Mouse (Mus musculus): Measurements from ENCODE around the gene Pan3. TPM values are rescaled to one million over a fixed set of nuclear protein-coding genes. Genes with fewer than 3 reads are reported as not detected.
A peak's percentile ranks its signal among the peaks of the same experiment; 100 is the strongest.

The Pan3 gene
- polyA plus RNA-seq, 1 experiment: 97.4 TPM

DNA sequence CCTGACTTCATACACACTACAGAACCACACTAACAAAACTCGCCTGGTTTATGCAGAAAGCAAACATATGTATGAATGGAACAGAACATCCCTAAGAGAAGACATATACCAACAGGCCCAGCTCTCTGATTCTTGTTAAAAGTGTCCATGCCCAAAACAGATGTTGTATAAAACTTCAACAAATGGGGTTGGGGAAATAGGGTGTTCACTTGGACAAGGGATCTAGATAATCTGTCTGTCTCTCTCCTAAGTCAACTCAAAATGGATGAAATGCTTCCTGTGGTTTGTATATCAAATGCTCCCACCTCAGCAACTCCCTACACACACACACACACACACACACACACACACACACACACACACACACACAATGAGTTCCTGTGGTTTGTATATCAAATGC is 12.0 kb upstream of the Pan3 start:
- DNase-seq: no peak
- H3K27ac ChIP-seq (ENCODE audit: insufficient read depth, low read length): no peak overlapping the region
- H3K4me3 ChIP-seq (replicated peaks; ENCODE audit: insufficient read depth, low read depth, low read length): no peak overlapping the region
- H3K4me1 ChIP-seq (ENCODE audit: control insufficient read depth, insufficient read depth, low read length): no peaks in the 10 kb centered on the region
- WGBS: 96% methylated on average over 1 of the region's 1 CpGs
- TF ChIP-seq CTCF (IDR thresholded peaks at IDR 0.05; ENCODE audit: borderline replicate concordance, insufficient read depth, low read depth, low read length) (no peak), POLR2A (IDR thresholded peaks at IDR 0.05; ENCODE audit: borderline replicate concordance, insufficient read depth, low read length) (no peak)
- no peaks in the 10 kb centered on the region for H3K27me3 ChIP-seq (ENCODE audit: control insufficient read depth, insufficient read depth, low read length)

DNA sequence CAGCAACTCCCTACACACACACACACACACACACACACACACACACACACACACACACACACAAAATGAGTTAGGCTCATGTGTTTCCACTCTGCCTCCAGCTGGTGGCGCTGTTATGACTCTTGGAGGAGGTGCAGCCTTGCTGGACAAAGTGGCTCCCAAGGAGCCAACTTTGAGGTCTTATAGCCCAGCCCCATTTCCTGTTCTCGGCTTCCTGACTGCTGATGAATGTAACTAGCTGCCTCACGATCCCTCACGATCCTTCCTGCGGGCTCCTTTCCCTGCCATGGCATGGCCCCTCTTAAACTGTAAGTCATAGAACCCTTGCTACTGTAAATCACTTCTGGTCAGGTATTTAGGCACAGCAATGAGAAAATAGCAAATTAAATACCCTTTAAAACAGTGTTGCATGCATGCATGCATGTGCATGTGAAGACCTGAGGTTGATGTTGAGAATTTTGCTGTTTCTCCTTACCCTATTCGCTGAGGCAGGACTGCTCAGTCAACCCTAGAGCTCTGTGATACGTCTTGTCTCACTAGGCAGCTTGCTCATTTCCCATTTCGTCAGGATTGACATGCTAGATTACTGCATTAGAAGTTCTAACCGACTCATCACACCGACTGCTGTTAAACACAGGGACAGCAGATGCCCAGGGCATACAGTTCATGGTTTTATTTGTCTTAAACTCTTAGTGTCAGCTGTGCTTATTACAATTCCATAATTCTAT is 11.4 kb upstream of the Pan3 start:
- 55% methylated on average over 10 of the region's 10 CpGs for WGBS
- no peaks in the 10 kb centered on the region for H3K27me3 ChIP-seq (ENCODE audit: control insufficient read depth, insufficient read depth, low read length)
- H3K4me1 ChIP-seq (ENCODE audit: control insufficient read depth, insufficient read depth, low read length): no peaks in the 10 kb centered on the region
- H3K27ac ChIP-seq (ENCODE audit: insufficient read depth, low read length): no peak overlapping the region
- no peak overlapping the region for H3K4me3 ChIP-seq (replicated peaks; ENCODE audit: insufficient read depth, low read depth, low read length)
- TF ChIP-seq CTCF (IDR thresholded peaks at IDR 0.05; ENCODE audit: borderline replicate concordance, insufficient read depth, low read depth, low read length) (peak; percentile 52; the same call in 1 of the 2 replicates), POLR2A (IDR thresholded peaks at IDR 0.05; ENCODE audit: borderline replicate concordance, insufficient read depth, low read length) (no peak)
- DNase-seq: no peak

DNA sequence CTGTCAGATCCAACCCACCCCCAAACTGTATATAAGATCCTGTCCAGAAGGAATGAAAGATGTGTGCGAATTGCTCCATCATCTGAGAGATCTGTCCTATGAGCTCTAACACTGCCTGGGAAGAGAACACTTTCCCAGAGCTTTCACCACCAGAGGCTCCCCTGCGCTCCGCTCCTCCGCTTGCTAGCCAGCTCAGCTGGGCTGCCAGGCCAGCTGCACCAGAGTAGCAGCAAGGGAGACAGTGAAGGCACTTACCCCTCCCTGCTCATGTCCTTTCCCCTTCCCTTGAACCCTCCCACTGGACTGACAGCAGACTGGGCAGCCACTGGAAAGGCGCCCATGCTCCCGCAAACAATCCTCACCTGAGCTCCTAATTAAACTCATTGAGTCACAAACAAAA is 6.3 kb upstream of the Pan3 start:
- Histone ChIP-seq H3K4me3 (replicated peaks; ENCODE audit: insufficient read depth, low read depth, low read length) (no peak overlapping the region), H3K27ac (ENCODE audit: insufficient read depth, low read length) (no peak overlapping the region), H3K27me3 (ENCODE audit: control insufficient read depth, insufficient read depth, low read length) (no peaks in the 10 kb centered on the region), H3K4me1 (ENCODE audit: control insufficient read depth, insufficient read depth, low read length) (peaks cover 21% of the 10 kb centered on the region; the same call in 1 of the 2 replicates)
- TF ChIP-seq POLR2A (IDR thresholded peaks at IDR 0.05; ENCODE audit: borderline replicate concordance, insufficient read depth, low read length): no peak
- no peak for TF ChIP-seq CTCF (IDR thresholded peaks at IDR 0.05; ENCODE audit: borderline replicate concordance, insufficient read depth, low read depth, low read length)
- DNase-seq: no peak
- WGBS: 66% methylated on average over 6 of the region's 6 CpGs

DNA sequence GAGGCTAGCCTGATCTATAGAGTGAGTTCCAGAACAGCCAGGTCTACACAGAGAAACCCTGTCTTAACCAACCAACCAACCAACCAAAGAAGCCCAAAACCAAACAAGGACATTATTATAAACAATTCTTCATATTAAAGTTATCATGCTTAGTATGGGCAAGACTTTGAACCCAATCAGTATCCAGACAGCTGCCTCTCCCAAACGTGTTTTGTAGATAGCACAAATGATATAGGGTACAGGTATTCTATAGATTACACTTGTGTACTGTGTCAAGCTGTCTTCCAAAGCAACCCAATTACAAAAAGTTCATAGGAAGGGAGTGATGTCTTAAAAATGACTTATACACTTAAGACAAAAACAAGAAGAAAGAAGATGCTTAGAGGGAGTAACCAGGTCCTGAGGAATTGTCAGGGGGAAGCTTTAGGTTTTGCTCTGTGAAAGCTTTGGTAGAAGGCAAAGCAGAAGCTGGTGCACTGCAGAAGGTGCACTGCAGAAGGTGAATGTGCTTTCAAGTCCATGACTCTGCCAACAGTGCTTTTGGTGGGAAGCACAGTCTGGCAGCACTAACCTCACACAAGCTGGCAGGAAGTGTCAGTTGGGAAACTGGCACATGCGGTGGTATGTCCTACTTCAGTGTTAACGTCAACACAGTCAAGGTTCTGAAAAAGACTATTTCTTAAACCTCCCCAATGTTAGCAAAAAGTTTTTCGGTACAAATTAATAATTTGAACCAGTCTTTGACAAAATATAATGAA is 3.7 kb upstream of the Pan3 start:
- Histone ChIP-seq H3K4me1 (ENCODE audit: control insufficient read depth, insufficient read depth, low read length) (peaks cover 21% of the 10 kb centered on the region; the same call in 1 of the 2 replicates), H3K27ac (ENCODE audit: insufficient read depth, low read length) (peak overlapping the region; percentile 68), H3K27me3 (ENCODE audit: control insufficient read depth, insufficient read depth, low read length) (no peaks in the 10 kb centered on the region), H3K4me3 (replicated peaks; ENCODE audit: insufficient read depth, low read depth, low read length) (no peak overlapping the region)
- peak; percentile 71 to 91 for DNase-seq
- TF ChIP-seq CTCF (IDR thresholded peaks at IDR 0.05; ENCODE audit: borderline replicate concordance, insufficient read depth, low read depth, low read length) (no peak), POLR2A (IDR thresholded peaks at IDR 0.05; ENCODE audit: borderline replicate concordance, insufficient read depth, low read length) (peak; percentile 9; the same call in 1 of the 2 replicates)
- WGBS: 26% methylated on average over 4 of the region's 4 CpGs

DNA sequence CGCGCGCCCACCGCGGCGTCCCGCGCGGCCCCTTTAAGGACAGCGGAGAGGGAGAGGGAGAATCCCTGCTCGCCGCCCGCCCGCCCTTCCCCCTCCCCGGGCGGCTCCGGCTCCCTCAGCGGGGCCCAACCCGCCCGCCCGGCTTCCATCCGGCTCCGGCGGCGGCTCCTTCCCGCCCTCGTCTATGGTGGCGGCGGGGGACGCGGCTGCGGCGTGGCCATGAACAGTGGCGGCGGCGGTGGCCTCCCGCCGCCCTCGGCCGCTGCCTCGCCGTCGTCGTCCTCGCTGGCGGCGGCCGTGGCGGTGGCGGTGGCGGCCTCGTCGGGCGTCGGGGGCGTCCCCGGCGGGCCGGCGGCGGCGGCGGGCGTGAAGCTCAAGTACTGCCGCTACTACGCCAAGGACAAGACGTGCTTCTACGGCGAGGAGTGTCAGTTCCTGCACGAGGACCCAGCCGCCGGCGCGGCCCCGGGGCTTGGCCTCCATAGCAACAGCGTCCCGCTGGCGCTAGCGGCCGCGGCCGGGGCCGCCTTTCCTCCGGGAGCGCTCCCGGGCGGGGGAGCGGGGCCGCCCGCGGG is 487 bp downstream of the Pan3 start:
- TF ChIP-seq POLR2A (IDR thresholded peaks at IDR 0.05; ENCODE audit: borderline replicate concordance, insufficient read depth, low read length) (no peak), CTCF (IDR thresholded peaks at IDR 0.05; ENCODE audit: borderline replicate concordance, insufficient read depth, low read depth, low read length) (no peak)
- no peaks in the 10 kb centered on the region for H3K27me3 ChIP-seq (ENCODE audit: control insufficient read depth, insufficient read depth, low read length)
- under 1% methylated on average over 72 of the region's 91 CpGs for WGBS
- H3K27ac ChIP-seq (ENCODE audit: insufficient read depth, low read length): peak overlapping the region; percentile 100
- no peak for DNase-seq
- peaks cover 28% of the 10 kb centered on the region for H3K4me1 ChIP-seq (ENCODE audit: control insufficient read depth, insufficient read depth, low read length)
- H3K4me3 ChIP-seq (replicated peaks; ENCODE audit: insufficient read depth, low read depth, low read length): peak overlapping the region; percentile 98

DNA sequence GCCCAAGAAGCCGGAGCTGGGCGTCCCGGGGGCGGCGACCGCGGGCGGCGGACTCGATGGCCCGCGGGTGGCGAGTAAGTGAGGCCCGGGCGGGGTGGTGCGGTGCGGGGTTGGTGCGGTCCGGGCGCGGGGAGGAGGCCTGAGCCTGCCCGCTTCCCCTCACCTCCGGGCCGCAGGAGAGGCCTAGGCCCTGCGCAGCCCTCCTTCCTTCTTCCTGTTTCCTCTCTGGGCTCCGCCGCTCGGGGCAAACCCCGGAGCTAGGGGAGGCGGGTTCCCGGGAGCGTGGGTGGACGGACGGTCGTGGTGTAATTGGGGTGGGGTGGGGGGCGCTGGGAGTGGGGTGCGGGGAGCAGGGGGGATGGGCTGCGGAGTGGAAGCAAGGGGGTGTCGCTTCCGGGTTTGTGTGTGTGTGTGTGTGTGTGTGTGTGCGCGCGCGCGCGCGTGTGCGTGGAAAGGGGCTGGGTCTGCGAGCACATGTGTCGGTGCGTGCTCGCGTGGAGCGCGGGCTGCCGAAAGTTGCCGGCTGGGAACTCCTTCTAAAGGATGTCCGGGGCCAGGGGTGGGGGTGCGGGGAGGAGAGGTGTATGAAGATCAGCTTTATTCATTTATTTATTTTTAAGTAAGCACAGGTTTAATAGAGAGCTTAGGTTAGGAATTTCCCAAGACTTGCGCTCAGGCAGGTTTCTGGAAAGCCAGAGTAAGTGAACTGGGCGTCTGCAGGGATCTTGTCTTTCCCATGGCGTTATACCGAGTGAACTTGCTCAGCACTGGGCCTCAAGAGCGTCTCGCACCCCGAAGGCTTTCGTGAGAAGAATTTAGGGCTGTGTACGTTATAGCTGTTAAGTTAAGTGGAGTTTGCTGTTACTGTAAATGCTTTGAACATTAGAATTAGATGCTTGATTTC is 1.2 kb downstream of the Pan3 start:
- peak overlapping the region; percentile 98 for H3K4me3 ChIP-seq (replicated peaks; ENCODE audit: insufficient read depth, low read depth, low read length)
- DNase-seq: peak; percentile 75 to 78
- no peak for TF ChIP-seq POLR2A (IDR thresholded peaks at IDR 0.05; ENCODE audit: borderline replicate concordance, insufficient read depth, low read length)
- TF ChIP-seq CTCF (IDR thresholded peaks at IDR 0.05; ENCODE audit: borderline replicate concordance, insufficient read depth, low read depth, low read length): no peak
- peaks cover 23% of the 10 kb centered on the region for H3K4me1 ChIP-seq (ENCODE audit: control insufficient read depth, insufficient read depth, low read length)
- peak overlapping the region; percentile 96 for H3K27ac ChIP-seq (ENCODE audit: insufficient read depth, low read length)
- 1% methylated on average over 53 of the region's 68 CpGs for WGBS
- H3K27me3 ChIP-seq (ENCODE audit: control insufficient read depth, insufficient read depth, low read length): no peaks in the 10 kb centered on the region

DNA sequence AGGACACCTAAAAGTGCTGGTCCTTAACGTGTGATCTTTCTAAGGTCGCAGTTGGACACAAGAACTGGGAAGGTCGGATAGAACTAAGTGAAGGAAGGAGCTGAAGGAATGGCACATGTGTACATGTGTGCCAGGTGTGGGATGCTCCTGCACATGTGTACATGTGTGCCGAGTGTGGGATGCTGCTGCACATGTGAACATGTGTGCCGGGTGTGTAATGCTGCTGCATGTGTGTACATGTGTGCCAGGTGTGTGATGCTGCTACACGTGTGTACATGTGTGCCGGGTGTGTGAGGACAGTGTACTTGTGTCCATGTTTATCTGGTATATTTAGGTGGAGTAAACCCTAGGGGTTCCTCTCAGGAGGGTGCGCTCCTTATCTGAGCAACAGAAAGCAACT is 3.0 kb downstream of the Pan3 start:
- TF ChIP-seq POLR2A (IDR thresholded peaks at IDR 0.05; ENCODE audit: borderline replicate concordance, insufficient read depth, low read length) (no peak), CTCF (IDR thresholded peaks at IDR 0.05; ENCODE audit: borderline replicate concordance, insufficient read depth, low read depth, low read length) (no peak)
- Histone ChIP-seq H3K27me3 (ENCODE audit: control insufficient read depth, insufficient read depth, low read length) (no peaks in the 10 kb centered on the region), H3K27ac (ENCODE audit: insufficient read depth, low read length) (peak overlapping the region; percentile 39; the same call in 1 of the 2 replicates), H3K4me1 (ENCODE audit: control insufficient read depth, insufficient read depth, low read length) (peaks cover 21% of the 10 kb centered on the region), H3K4me3 (replicated peaks; ENCODE audit: insufficient read depth, low read depth, low read length) (peak overlapping the region; percentile 93)
- DNase-seq: no peak
- WGBS: 23% methylated on average over 8 of the region's 8 CpGs

Data from cerebellum, adult 2 months (tissue).